Mouse (Mus musculus): ENCODE data around the gene Lamb3. TPM values are rescaled to one million over a fixed set of nuclear protein-coding genes. Genes with fewer than 3 reads are reported as not detected.
"Not testable (repeated sequence)": the region's sequence is repeated elsewhere in the genome, so short reads cannot be mapped to it uniquely, and the experiment has no call there.

Gene Lamb3
- polyA plus RNA-seq, 1 experiment from 2014 or later: 43.9 TPM

GRCm38 (mm10) chr1:193270965-193271763 lies 63.7 kb downstream of the Lamb3 start:
- Histone ChIP-seq H3K27me3 (no peaks in the 10 kb centered on the region), H3K27ac (peak overlapping the region; percentile 92), H3K4me1 (peaks cover 8% of the 10 kb centered on the region; the same call in 1 of the 2 replicates), H3K4me3 (peak overlapping the region; percentile 46), H3K4me2 (peak overlapping the region; percentile 63), H3K9ac (peak overlapping the region; percentile 49; the same call in 1 of the 2 replicates), H3K9me3 (no peaks in the 10 kb centered on the region), H3K36me3 (no peaks in the 10 kb centered on the region)
- ATAC-seq (ENCODE audit: borderline replicate concordance, extremely low read depth, low FRiP score, low TSS enrichment): no peak
- WGBS: 23% methylated on average over 6 of the region's 6 CpGs

GRCm38 (mm10) chr1:193272137-193272915 lies 64.8 kb downstream of the Lamb3 start:
- Histone ChIP-seq H3K27ac (peak overlapping the region; percentile 92), H3K4me1 (peaks cover 8% of the 10 kb centered on the region; the same call in 1 of the 2 replicates), H3K4me3 (peak overlapping the region; percentile 46), H3K4me2 (peak overlapping the region; percentile 63), H3K36me3 (no peaks in the 10 kb centered on the region), H3K9me3 (no peaks in the 10 kb centered on the region), H3K27me3 (no peaks in the 10 kb centered on the region), H3K9ac (peak overlapping the region; percentile 49)
- ATAC-seq (ENCODE audit: borderline replicate concordance, extremely low read depth, low FRiP score, low TSS enrichment): peak; percentile 52
- WGBS: 16% methylated on average over 24 of the region's 24 CpGs

DNA sequence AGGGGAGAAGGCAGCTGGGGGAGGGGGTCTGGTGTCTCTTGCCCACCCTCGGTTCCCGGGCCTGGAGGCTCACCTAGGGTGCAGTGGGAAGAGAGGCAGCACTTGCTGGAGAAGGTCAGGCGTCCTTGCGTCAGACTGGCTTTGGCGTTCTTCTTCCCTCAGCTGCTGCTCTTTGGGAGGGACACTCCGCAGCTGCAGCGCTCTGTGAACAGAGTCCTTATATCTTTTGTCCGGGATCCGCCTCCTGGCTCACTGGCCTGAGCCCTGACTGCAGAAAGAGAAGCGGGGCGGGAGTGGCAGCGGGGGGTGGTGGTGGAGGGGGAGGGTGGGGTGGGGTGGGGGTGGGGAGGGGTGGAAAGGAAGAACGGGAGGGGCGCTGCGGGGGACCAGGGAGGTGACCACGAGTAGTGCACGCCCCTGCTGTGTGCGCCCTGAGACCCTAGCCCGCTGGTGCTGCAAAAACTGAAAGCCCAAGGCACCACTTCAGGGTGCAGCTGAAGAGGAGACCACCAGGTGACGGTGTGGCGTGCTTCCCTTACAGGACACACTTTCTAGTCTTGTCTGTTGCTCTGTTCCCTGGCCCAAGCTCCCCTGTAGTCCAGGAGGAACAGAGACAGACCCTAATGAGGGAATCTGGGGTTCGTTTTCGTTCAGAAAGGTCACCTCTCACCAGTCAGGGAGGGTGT lies 65.6 kb downstream of the Lamb3 start, which contains the start of gene G0s2:
Gene G0s2, minus strand, starts transcription at position 302 of the 686 bp plus-strand sequence.
- Histone ChIP-seq H3K9me3 (no peaks in the 10 kb centered on the region), H3K9ac (peak within 1 kb of the TSS; percentile 49), H3K4me2 (peak within 1 kb of the TSS; percentile 63), H3K4me1 (peaks cover 8% of the 10 kb centered on the region; the same call in 1 of the 2 replicates), H3K27me3 (no peaks in the 10 kb centered on the region), H3K36me3 (no peaks in the 10 kb centered on the region), H3K27ac (peak within 1 kb of the TSS; percentile 92), H3K4me3 (peak within 1 kb of the TSS; percentile 46)
- WGBS: 2% methylated on average over 20 of the region's 23 CpGs
- ATAC-seq (ENCODE audit: borderline replicate concordance, extremely low read depth, low FRiP score, low TSS enrichment): peak; percentile 89

DNA sequence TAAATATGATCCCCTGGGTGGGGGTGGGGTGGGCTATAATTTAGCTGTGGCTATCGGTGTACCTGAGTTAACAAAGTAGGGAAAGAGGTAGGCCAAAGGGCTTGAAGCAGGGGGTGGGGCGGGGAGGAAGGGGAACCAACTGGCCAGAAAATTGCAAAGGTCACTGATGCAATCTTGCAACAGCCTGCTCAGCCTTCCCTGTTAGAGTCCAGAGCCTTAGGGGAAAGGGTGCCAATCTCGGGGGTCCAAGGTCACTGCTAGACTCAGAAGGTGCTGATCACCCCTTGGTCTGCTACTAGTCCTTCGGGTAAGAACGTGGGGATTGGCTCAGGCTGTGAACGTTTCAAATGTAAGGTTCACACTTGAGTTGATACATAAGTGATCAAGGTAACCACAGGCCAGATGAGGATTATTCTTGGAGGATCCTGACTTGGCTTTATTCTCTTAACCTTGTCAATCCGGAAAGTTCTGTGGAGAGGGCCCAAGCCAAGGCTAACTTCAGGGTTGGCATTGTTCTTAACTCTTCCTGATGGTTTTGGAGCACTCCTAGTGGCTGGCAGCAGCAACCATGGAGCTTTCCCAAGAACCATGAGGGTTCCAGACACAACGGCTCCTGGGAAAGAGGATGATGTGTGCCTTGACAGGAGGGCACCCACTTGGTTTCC lies 67.0 kb downstream of the Lamb3 start:
- H3K9ac ChIP-seq: no peak overlapping the region

GRCm38 (mm10) chr1:193278414-193279045 lies 71.0 kb downstream of the Lamb3 start:
- Histone ChIP-seq H3K36me3 (no peaks in the 10 kb centered on the region), H3K4me1 (peaks cover under 1% of the 10 kb centered on the region; the same call in 1 of the 2 replicates), H3K4me3 (no peak overlapping the region), H3K27me3 (no peaks in the 10 kb centered on the region), H3K9ac (no peak overlapping the region), H3K27ac (no peak overlapping the region), H3K9me3 (no peaks in the 10 kb centered on the region), H3K4me2 (no peak overlapping the region)
- no peak for ATAC-seq (ENCODE audit: borderline replicate concordance, extremely low read depth, low FRiP score, low TSS enrichment)
- WGBS: 49% methylated on average over 6 of the region's 6 CpGs

More for the DNA sequence above, 67.0 kb downstream of the Lamb3 start:
- Histone ChIP-seq H3K4me1 (peaks cover 8% of the 10 kb centered on the region; the same call in 1 of the 2 replicates), H3K27ac (no peak overlapping the region), H3K9me3 (no peaks in the 10 kb centered on the region), H3K4me3 (no peak overlapping the region), H3K27me3 (no peaks in the 10 kb centered on the region), H3K4me2 (no peak overlapping the region), H3K36me3 (no peaks in the 10 kb centered on the region)
- WGBS: 76% methylated on average over 8 of the region's 8 CpGs
- ATAC-seq (ENCODE audit: borderline replicate concordance, extremely low read depth, low FRiP score, low TSS enrichment): no peak

GRCm38 (mm10) chr1:193279492-193279891 lies 72.0 kb downstream of the Lamb3 start:
- no peak overlapping the region for H3K9ac ChIP-seq
- H3K27me3 ChIP-seq: no peaks in the 10 kb centered on the region
- H3K4me1 ChIP-seq: no peaks in the 10 kb centered on the region
- no peak for ATAC-seq (ENCODE audit: borderline replicate concordance, extremely low read depth, low FRiP score, low TSS enrichment)
- no peak overlapping the region for H3K4me2 ChIP-seq
- H3K9me3 ChIP-seq: no peaks in the 10 kb centered on the region
- H3K36me3 ChIP-seq: no peaks in the 10 kb centered on the region
- no peak overlapping the region for H3K4me3 ChIP-seq
- H3K27ac ChIP-seq: no peak overlapping the region
- 69% methylated on average over 4 of the region's 4 CpGs for WGBS

DNA sequence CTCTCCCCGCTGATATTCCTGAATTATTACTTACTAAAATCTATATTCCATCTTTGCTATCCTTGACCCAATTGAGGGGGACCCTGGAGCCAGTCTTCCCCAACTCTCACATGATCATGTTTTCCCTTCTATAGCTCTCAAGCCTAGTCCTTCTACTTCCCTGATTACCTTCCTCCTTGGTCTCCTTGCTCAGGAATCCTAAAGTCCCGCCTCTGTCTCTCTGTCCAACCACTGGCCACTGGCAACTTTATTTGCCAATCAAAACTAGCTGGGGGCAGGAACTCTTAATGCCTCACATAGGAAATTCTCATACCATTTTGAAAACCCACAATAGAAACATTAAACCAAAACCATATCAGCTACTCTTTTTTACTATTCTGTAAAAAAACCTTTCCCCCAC lies 73.8 kb downstream of the Lamb3 start:
- no peak for ATAC-seq (ENCODE audit: borderline replicate concordance, extremely low read depth, low FRiP score, low TSS enrichment)
- no peak overlapping the region for H3K9ac ChIP-seq
- no peaks in the 10 kb centered on the region for H3K9me3 ChIP-seq
- WGBS: 92% methylated on average over 2 of the region's 2 CpGs
- no peaks in the 10 kb centered on the region for H3K27me3 ChIP-seq
- no peak overlapping the region for H3K27ac ChIP-seq
- H3K36me3 ChIP-seq: no peaks in the 10 kb centered on the region
- H3K4me2 ChIP-seq: no peak overlapping the region
- H3K4me3 ChIP-seq: no peak overlapping the region
- H3K4me1 ChIP-seq: no peaks in the 10 kb centered on the region

DNA sequence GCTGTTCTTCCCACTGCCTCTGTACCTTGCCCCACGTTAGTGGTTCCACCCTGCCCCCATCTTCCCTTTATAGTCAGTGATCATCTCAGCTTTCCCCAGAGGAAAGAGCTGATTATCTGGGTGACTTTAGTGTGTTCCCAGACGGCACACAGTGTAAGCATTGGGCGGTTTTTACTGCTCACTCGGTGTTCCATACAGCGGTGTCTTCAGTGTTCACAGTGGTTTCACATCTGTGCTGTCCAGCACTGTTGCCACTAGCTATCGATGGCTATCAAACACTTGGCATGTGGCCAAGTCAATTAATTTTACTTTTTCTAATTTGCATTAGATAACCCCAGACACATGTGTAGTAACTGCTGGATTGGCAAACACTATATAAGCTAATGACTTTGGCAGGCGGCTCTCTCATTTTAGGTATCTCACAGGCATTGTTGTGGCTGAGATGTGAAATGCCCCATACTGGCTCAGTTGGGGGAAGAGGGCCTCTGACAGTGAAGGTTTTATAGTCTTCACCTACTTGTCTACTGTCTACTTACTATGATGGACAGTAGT lies 76.8 kb downstream of the Lamb3 start:
- H3K36me3 ChIP-seq: no peaks in the 10 kb centered on the region
- ATAC-seq (ENCODE audit: borderline replicate concordance, extremely low read depth, low FRiP score, low TSS enrichment): no peak
- no peak overlapping the region for H3K27ac ChIP-seq
- no peaks in the 10 kb centered on the region for H3K27me3 ChIP-seq
- H3K4me3 ChIP-seq: no peak overlapping the region
- no peak overlapping the region for H3K4me2 ChIP-seq
- no peak overlapping the region for H3K9ac ChIP-seq
- H3K9me3 ChIP-seq: no peaks in the 10 kb centered on the region
- 64% methylated on average over 7 of the region's 7 CpGs for WGBS
- no peaks in the 10 kb centered on the region for H3K4me1 ChIP-seq

DNA sequence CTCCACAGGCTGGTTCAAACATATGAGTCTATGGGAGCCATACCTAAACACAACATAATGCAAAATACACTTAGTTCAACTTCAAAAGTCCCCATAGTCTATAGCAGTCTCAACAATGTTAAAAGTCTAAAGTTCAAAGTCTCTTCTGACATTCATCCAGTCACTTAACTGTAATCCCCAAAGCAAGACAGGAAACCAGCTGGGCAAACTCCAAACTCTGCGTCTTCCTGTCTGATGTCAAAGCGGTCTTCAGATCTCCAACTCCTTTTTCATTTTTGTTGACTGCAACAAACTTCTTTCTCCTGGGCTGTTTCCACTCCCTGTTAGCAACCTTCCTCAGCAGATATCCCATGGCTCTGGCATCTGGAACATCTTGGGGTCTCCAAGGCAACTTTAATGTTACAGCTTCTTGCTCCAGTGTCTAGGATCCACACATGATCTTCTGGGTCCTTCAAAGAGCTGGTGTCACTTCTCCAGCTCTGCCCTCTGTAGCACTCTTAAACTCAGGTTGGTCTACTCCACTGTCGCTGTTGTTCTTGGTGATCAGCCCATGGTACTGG lies 78.3 kb downstream of the Lamb3 start:
- not testable (repeated sequence) for ATAC-seq (ENCODE audit: borderline replicate concordance, extremely low read depth, low FRiP score, low TSS enrichment); H3K27me3 ChIP-seq; H3K4me2 ChIP-seq; H3K4me1 ChIP-seq; H3K9ac ChIP-seq; H3K27ac ChIP-seq; H3K36me3 ChIP-seq; H3K4me3 ChIP-seq; H3K9me3 ChIP-seq
- WGBS: 73% methylated on average over 3 of the region's 3 CpGs

DNA sequence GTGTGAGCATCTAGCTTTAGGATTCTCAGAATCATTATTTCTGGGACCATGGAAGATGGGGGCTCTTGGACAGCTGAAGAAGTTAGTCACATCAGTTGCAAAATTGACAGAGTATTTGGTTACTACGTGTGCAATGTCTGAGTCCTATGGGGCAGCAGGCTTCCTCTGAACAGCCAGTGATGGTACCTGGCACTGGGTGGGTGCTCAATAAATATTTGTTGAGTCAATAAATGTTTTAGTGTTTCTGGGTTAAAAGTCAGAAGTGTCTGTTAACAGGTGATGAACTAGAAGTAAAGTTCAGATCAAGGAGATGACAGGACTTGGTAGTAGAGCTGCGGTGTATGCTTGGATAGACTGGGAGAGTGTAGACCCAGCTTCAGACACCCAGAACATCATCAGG lies 80.1 kb downstream of the Lamb3 start:
- no peaks in the 10 kb centered on the region for H3K4me1 ChIP-seq
- no peak overlapping the region for H3K9ac ChIP-seq
- no peak overlapping the region for H3K4me2 ChIP-seq
- no peaks in the 10 kb centered on the region for H3K27me3 ChIP-seq
- 63% methylated on average over 2 of the region's 2 CpGs for WGBS
- no peak overlapping the region for H3K4me3 ChIP-seq
- ATAC-seq (ENCODE audit: borderline replicate concordance, extremely low read depth, low FRiP score, low TSS enrichment): no peak
- no peaks in the 10 kb centered on the region for H3K9me3 ChIP-seq
- H3K36me3 ChIP-seq: no peaks in the 10 kb centered on the region
- no peak overlapping the region for H3K27ac ChIP-seq

Data from lung, embryonic 15.5 days (tissue).